Mouse (Mus musculus) leukemia stem cell, adult 10-12 weeks (primary cell): ENCODE results near the gene Srbd1. TPM values are rescaled to one million over a fixed set of nuclear protein-coding genes. Genes with fewer than 3 reads are reported as not detected.

Source experiments
- polyA plus RNA-seq: library from polyadenylated mRNA; stranded (reverse); fragments of >175 nt; gene quantifications from 2 replicates; pipeline ENCODE4 v1.2.3, GENCODE M21; 2012; ENCODE audit warnings: low replicate concordance

Gene Srbd1
- 1.8 and 6.6 TPM in 2 replicates for polyA plus RNA-seq

DNA sequence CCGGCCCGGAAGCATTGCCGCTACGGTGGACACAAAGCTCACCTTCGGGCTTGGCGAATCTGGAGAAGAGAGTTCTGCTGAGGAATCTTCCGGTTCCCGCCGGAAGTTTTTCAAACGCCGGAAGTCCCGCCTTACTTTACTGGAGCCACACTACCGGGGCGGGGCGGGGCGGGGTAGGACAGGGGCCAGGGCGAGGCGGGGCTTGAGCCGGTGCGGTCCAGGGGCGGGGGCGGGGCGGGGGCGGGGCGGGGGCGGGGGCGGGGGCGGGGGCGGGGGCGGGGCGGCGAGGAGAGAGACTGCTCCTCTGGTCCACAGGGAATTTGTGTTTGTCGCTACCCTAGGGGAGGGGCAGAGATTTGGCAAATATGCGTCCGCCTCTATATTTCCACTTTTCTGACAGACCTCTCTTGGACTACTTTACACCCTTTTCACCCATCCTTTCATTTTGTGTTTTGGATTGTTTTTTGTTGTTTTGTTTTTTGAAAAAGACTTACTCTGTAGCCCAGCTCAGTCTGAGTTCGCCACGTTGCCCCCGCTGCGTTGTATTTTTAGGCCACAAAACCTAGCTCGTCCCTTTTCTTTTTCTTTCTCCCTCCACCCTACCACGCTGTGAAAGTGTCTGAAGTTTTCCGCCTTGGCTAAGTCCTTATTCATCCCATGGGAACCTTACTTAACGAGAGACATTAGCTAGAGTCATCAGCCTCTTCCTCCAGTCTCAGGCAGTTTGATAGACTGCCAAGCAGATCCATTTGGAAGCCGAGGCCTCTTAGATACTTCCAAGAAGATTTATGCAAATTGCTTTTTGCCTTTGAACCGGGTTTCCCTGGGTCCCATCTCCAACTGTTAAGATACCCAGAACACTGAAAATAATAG is at the start of gene Srbd1:
Gene Srbd1 (minus strand): TSS at position 97 of the 873 bp plus-strand sequence.

DNA sequence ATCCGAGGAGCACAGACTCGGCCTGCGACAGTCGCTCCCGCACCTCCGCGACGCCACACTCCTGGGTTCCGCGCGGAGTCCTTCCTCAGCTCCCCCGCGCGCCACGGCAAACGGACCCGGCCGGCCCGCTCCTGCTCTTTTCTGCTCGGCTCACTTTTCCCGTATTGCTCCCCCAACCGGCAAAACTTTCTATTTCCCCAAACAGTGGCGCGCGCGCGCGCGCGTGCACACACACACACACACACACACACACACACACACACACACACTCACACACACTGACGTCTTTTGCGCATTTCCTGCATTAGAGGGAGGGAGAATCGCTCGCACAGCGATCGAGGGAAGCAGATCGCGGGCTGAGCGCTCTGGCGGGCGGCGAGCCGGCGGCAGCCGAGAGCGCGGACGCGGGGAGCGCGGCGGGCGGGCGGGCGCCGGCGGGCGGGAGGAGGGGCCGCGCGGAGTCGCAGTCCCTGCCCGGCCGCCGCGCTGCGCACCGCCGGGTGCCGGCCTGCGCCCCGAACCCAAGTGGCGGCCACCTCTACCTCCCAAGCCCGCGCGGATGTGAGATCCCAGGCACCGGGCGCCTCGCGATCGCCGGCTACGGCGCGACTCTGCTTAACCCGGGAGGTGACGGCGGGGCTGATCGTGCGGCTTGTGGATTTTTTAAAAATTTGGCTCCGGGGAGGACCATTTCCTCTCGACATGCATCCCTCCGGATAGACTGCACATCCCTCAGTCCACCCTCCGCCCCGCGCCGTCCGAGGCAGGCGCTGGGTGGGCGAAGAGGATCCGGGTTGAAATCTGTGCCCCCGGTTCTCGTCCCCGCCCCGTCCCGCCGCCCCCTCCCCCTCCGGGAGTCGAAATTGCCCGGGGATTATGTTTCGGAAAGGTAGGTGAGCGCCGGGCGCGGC is 22.6 kb upstream of the Srbd1 start, which contains the start of gene Prkce:
Gene Prkce (plus strand): TSS at position 466 of the 911 bp plus-strand sequence.

Other genes starting within 250 kb of the Srbd1 start
- gene Prkce, start 22.6 kb upstream of the Srbd1 start, polyA plus RNA-seq, result 3.4 and 4.3 TPM in 2 replicates